Mouse (Mus musculus) thymus, postnatal 10 days (tissue): ENCODE results near the gene Fcho2.
"Not testable (repeated sequence)": the region's sequence is repeated elsewhere in the genome, so short reads cannot be mapped to it uniquely, and the experiment has no call there.

ENCODE experiments used
- DNase-seq, 2 experiments: peaks; one replicate each; pipeline ENCODE4 v3.0.0; 2021; ENCODE audit warnings: low spot score in 2 of 2

Gene Fcho2

GRCm38 (mm10) chr13:98815147-98815785, at the start of gene Fcho2:
Gene Fcho2, minus strand, starts transcription at chr13:98815449.
- DNase-seq, result peak; percentile 88 to 95

- DNase-seq, result no peak
Measured at GRCm38 (mm10) chr13:98855291-98855690, 40.0 kb upstream of the Fcho2 start.

GRCm38 (mm10) chr13:98845794-98846193, 30.5 kb upstream of the Fcho2 start:
- no peak for DNase-seq

- DNase-seq, result no peak
Measured at GRCm38 (mm10) chr13:98836423-98837088, 21.3 kb upstream of the Fcho2 start.

GRCm38 (mm10) chr13:98835740-98836139, 20.5 kb upstream of the Fcho2 start:
- DNase-seq, result no peak

DNA sequence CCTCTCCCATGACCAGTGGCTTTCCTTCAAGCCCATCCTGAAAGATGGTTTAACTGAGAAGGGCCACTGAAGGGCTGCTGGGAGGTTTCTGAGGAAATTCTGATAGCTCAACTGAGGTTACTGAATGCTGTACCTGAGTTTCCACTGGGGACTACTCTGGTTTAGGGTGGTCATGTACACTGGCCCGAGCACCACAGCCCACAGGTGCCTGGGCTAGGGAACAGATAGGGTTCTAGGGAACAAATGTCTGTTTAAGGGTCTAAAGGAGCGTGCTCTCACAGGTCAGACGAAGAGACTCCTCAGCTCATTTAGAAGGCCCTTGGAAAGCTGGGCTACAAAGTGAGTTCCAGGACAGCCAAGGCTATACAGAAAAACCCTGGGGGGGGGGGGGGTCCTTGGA, 19.5 kb upstream of the Fcho2 start:
- DNase-seq, result no peak

- no peak for DNase-seq
Measured at GRCm38 (mm10) chr13:98834199-98834598, 18.9 kb upstream of the Fcho2 start.

- no peak for DNase-seq
Measured at GRCm38 (mm10) chr13:98832451-98833450, 17.5 kb upstream of the Fcho2 start.

DNA sequence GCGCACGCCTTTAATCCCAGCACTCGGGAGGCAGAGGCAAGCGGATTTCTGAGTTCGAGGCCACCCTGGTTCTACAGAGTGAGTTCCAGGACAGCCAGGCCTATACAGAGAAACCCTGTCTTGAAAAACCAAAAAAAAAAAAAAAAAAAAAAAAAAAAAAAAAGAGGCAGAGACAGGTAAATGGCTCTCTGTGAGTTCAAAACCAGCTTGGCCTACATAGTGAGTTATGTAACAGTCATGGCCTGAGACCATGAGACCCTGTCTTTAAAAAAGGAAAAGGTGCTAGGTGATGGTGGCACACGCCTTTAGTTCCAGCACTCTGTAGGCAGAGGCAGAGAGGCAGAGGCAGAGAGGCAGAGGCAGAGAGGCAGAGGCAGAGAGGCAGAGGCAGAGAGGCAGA, 13.8 kb upstream of the Fcho2 start:
- not testable (repeated sequence) for DNase-seq

- no peak for DNase-seq
Measured at GRCm38 (mm10) chr13:98825574-98825973, 10.3 kb upstream of the Fcho2 start.

DNA sequence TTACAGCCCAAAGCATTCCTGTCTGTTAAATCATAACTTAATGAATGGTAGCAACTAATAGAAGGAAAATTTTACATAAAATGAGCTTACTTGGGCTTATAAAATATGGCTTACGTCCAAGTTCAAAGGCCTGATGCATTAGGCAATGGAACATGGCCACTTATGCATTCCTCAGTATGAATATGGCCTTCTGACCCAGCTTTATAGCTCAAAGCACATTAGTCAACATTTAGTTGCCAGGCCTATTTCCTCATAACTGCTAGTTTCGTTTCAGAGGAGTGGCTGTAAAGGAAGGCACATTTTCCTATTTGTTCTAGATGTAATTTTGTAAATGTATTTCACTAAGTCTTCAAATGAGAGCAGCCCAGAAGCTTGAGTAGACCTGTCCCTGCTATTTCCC, 3.8 kb upstream of the Fcho2 start:
- DNase-seq, result no peak

DNA sequence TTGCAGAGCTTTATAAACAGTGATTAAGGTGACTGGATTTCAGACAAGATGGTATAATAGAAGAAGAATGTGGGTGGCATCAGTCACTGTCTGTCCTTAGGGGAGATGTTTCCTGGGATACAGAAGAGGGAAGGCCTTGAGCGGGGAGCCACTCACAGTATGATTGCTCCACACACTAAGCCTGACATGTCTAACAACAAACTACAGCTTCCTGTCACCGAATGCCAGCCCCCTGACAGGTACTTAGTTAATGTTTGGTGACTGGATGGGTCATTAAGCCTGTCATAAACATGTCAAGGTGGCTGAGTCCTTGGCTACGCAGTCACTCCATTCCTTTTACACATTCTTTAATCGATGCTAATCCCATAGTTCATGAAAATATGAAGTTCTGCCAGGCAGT, 3.0 kb upstream of the Fcho2 start:
- DNase-seq, result no peak

DNA sequence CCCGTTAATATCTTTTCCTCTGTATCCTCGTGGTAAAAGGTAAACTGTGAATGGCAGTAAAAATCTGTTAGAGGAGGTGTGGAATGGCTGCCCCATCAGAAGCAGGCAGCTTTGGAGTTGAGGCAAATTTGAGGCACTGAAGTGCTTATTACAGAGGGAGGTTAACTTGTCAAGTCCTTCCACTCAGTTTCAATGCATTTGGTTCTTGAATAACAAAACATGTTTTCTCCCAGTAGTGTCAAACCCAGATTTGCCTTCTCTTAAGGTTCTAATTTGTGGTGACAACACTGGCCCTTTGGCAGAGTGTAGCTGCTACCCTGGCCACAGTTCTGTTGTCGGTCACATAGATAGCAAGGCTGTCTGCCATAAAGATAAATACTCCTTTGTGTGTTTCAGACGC, 2.5 kb upstream of the Fcho2 start:
- no peak for DNase-seq

GRCm38 (mm10) chr13:98816981-98817660, 1.9 kb upstream of the Fcho2 start:
- DNase-seq, result not testable (repeated sequence)

DNA sequence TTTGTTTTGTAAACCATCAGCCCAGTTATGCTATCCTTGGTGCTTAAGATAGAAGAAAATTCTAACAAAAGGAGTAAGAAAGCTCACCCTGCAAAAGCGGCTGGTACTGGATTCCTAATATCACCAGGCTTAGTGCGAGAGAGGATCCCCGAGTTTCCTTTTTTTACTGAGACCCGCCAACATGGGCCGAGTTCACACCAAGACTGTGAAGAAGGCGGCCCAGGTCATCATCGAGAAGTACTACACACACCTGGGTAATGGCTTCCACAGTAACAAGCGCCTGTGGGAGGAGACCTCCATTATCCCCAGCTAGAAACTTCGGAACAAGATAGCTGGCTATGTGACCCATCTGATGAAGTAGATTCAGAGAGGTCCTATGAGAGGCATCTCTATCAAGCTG, 1.3 kb upstream of the Fcho2 start:
- DNase-seq, result no peak

- peak; percentile 27 to 31 for DNase-seq
Measured at GRCm38 (mm10) chr13:98814275-98815040, 791 bp downstream of the Fcho2 start.

DNA sequence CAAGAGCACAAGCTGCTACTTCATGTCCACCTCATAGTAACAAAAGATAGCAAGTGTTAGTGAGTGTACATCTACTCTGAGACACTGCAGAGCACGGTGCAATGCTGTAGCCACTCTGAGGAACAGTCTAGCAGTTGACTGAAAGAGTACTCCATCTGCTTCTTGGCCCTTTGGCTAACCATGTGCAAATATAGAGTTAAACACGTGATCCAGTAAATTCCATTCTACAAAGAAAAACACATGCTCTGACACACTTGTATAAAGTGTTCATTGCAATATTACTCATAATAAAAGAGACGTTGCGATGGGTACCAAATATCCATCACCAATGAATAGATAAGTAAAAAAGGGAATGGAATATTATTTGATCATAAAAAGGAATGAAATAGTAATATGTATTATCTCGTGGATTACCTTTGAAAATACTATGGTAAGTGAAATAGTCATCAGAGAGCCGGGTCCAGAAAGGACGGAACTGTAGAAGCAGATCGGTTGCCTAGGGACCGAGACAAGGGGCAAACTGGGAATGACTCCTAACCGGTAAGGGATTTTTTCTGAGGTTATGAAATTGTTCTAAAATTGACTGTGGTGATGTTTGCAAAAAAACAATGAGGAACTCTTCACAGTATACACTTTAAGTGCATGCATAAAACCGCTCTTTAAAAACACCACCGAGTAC, 1.5 kb downstream of the Fcho2 start:
- no peak for DNase-seq

GRCm38 (mm10) chr13:98813167-98813566, 2.1 kb downstream of the Fcho2 start:
- DNase-seq, result no peak

DNA sequence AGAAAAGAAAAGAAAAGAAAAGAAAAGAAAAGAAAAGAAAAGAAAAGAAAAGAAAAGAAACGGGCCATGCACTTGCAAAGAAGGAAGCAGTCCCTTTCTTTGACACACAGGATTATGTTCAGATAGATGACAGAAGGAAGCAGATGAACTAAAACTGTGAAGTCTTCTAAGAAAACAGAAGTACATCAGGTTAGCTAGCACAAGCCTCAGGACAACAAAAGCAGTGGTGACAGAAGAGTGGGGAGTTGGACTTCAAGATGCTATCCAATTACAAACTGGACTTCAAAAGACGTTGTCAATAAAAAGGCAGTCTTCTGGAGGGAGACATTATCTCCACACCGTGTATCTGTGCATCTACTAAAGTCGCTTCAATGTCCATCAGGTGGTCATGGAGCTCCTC, 3.0 kb downstream of the Fcho2 start:
- no peak for DNase-seq

DNA sequence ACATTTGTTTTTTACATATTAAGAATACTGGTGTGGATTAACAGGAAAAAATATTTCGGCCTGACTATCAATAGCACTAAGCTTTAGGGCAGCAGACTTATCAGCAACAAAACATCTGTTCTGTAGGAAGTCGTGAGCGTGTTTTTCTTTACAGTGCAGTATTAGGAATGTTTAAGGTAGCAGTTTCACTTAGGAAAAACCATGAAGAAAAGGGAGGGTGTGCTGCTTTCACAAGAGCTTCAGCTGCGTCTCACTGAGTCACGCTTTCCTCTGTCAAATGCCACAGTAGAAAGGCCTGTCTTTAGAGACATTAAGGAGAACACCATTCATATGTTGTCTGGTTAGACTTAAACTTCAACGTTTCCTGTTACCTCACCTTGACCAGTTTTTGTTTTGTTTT, 5.1 kb downstream of the Fcho2 start:
- DNase-seq, result no peak

DNA sequence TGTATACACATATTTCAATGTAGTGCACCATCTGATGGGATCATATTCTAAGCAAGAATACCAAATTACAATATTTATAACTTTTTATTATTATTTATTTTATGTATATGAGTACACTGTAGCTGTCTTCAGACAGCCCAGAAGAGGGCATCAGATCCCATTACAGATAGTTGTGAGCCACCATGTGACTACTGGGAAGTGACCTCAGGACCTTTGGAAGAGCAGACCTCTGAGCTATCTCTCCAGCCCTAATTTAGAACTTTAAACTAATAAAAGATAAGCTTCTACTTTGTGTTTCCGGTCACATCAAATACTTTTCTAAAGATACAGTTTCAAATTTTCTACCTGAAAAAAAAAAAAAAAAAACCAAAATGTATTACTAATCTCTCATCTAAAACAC, 6.2 kb downstream of the Fcho2 start:
- no peak for DNase-seq
